Mouse (Mus musculus) stomach, postnatal 0 days (tissue): ENCODE results near the gene Sigmar1.
"Not testable (repeated sequence)": the region's sequence is repeated elsewhere in the genome, so short reads cannot be mapped to it uniquely, and the experiment has no call there.

Source experiments
- CTCF ChIP-seq: IDR thresholded peaks from 2 replicates; pipeline ENCODE4 v1.5.1; 2016; ENCODE audit warnings: antibody characterized with exemption, low read depth, mild to moderate bottlenecking, moderate library complexity
- EP300 ChIP-seq: optimal IDR thresholded peaks from 2 replicates; pipeline ENCODE3; 2016; ENCODE audit warnings: antibody characterized with exemption

DNA sequence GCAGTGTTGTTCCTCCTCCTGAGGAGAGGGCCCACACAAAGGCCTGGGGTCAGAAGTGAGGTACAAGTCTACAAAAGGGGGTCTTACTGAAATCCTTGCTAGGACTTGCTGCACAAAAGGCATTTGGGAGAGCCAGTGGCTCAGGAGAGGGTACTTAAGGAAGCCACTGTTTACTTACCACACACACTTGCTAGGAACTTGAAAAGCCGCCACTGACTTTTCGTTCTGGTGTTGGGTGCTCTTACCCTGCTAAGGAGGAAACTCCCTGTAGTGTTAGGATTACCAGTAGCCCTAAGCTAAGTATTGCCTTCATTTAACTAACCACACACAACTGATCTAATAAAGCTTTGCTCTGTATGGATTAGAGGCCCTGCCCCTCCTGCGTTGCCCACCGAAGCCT lies 65.9 kb downstream of the Sigmar1 start:
- TF ChIP-seq EP300, CTCF: not testable (repeated sequence)
